Mouse (Mus musculus) liver, adult 2 months (tissue): ENCODE measurements around the gene 1500015O10Rik.

ENCODE experiments used
- CTCF ChIP-seq: fragments of 200-500 bp; IDR thresholded peaks from 2 replicates; pipeline ENCODE4 v1.5.1; 2011; ENCODE audit warnings: low read depth, low read length, control low read depth
- POLR2A ChIP-seq: fragments of 200-500 bp; IDR thresholded peaks from 2 replicates; pipeline ENCODE4 v1.6.1; 2011; ENCODE audit warnings: low read length, control low read depth; ENCODE audit not compliant: insufficient read depth; ENCODE audit errors: extremely low read depth

- TF ChIP-seq CTCF (no peak), POLR2A (no peak)
Measured at GRCm38 (mm10) chr1:43732100-43732499, 1.7 kb downstream of the 1500015O10Rik start.
